Mouse (Mus musculus) lung, postnatal 25 days (tissue): ENCODE results near the gene Ssh2.

Experiments used
- DNase-seq: peaks from one replicate; pipeline ENCODE4 v3.0.0; 2022; ENCODE audit warnings: low spot score

Gene Ssh2

GRCm38 (mm10) chr11:77406329-77406728 is 190.2 kb downstream of the Ssh2 start:
- no peak for DNase-seq

GRCm38 (mm10) chr11:77409879-77410278 is 193.8 kb downstream of the Ssh2 start:
- DNase-seq = peak; percentile 82

- no peak for DNase-seq
Measured at GRCm38 (mm10) chr11:77411284-77411683, 195.2 kb downstream of the Ssh2 start.

- no peak for DNase-seq
Measured at GRCm38 (mm10) chr11:77414141-77414839, 198.2 kb downstream of the Ssh2 start.

GRCm38 (mm10) chr11:77416212-77417000 is 200.3 kb downstream of the Ssh2 start:
- peak; percentile 49 for DNase-seq

- DNase-seq = no peak
Measured at GRCm38 (mm10) chr11:77418021-77418420, 201.9 kb downstream of the Ssh2 start.

GRCm38 (mm10) chr11:77423175-77423859 is 207.2 kb downstream of the Ssh2 start:
- no peak for DNase-seq

- DNase-seq = no peak
Measured at GRCm38 (mm10) chr11:77428446-77428845, 212.4 kb downstream of the Ssh2 start.

GRCm38 (mm10) chr11:77437026-77437425 is 220.9 kb downstream of the Ssh2 start:
- DNase-seq = no peak

- no peak for DNase-seq
Measured at GRCm38 (mm10) chr11:77440081-77440480, 224.0 kb downstream of the Ssh2 start.

GRCm38 (mm10) chr11:77441020-77441419 is 224.9 kb downstream of the Ssh2 start:
- DNase-seq = no peak

- peak; percentile 87 for DNase-seq
Measured at GRCm38 (mm10) chr11:77442186-77443170, 226.4 kb downstream of the Ssh2 start.

GRCm38 (mm10) chr11:77444939-77445338 is 228.9 kb downstream of the Ssh2 start:
- peak; percentile 89 for DNase-seq

GRCm38 (mm10) chr11:77446628-77447041 is 230.5 kb downstream of the Ssh2 start:
- peak; percentile 87 for DNase-seq

- no peak for DNase-seq
Measured at GRCm38 (mm10) chr11:77449224-77449623, 233.1 kb downstream of the Ssh2 start.

- no peak for DNase-seq
Measured at GRCm38 (mm10) chr11:77451670-77452069, 235.6 kb downstream of the Ssh2 start.

- no peak for DNase-seq
Measured at GRCm38 (mm10) chr11:77453388-77453787, 237.3 kb downstream of the Ssh2 start.

- no peak for DNase-seq
Measured at GRCm38 (mm10) chr11:77455770-77456510, 239.9 kb downstream of the Ssh2 start.

GRCm38 (mm10) chr11:77456866-77457265 is 240.8 kb downstream of the Ssh2 start:
- no peak for DNase-seq

- no peak for DNase-seq
Measured at GRCm38 (mm10) chr11:77461856-77462255, 245.8 kb downstream of the Ssh2 start.
